Mouse (Mus musculus) gastrocnemius, postnatal 4 days (tissue): ENCODE data around the gene Rps27rt. TPM values are rescaled to one million over a fixed set of nuclear protein-coding genes. Genes with fewer than 3 reads are reported as not detected.
"Not testable (repeated sequence)": the region's sequence is repeated elsewhere in the genome, so short reads cannot be mapped to it uniquely, and the experiment has no call there.

Experiments
- DNase-seq, 2 experiments: peaks; one replicate each; pipeline ENCODE4 v3.0.0; 2021 to 2022; ENCODE audit warnings: low spot score in 2 of 2, mixed read lengths in 2 of 2
- total RNA-seq, 2 experiments: library from RNA; stranded (reverse); gene quantifications; 2 replicates each; pipeline ENCODE4 v1.2.3; 2021

Gene Rps27rt
- total RNA-seq, 2 experiments from 2014 or later = 43.9 to 44.9 TPM

- DNase-seq = no peak
These were observed 3.8 kb upstream of the Rps27rt start for GRCm38 (mm10) chr9:114986361-114986760.

- no peak for DNase-seq
These were observed 3.2 kb upstream of the Rps27rt start for GRCm38 (mm10) chr9:114985741-114986140.

GRCm38 (mm10) chr9:114979969-114980368, 2.6 kb downstream of the Rps27rt start:
- DNase-seq = no peak

GRCm38 (mm10) chr9:114978281-114979111, 4.0 kb downstream of the Rps27rt start, which contains the start of gene Osbpl10:
Gene Osbpl10, plus strand, starts transcription at chr9:114978569.
- DNase-seq = peak; percentile 73 to 87

- DNase-seq = peak in 1 of 2 experiments; percentile 23
These were observed 4.9 kb downstream of the Rps27rt start for GRCm38 (mm10) chr9:114977461-114978280.

GRCm38 (mm10) chr9:114966286-114966685, 16.3 kb downstream of the Rps27rt start:
- DNase-seq = not testable (repeated sequence)

GRCm38 (mm10) chr9:114964093-114964492, 18.4 kb downstream of the Rps27rt start:
- DNase-seq = no peak

GRCm38 (mm10) chr9:114960844-114961243, 21.7 kb downstream of the Rps27rt start:
- no peak for DNase-seq

- no peak for DNase-seq
These were observed 22.3 kb downstream of the Rps27rt start for GRCm38 (mm10) chr9:114960043-114960789.

GRCm38 (mm10) chr9:114956945-114957344, 25.6 kb downstream of the Rps27rt start:
- no peak for DNase-seq

- no peak for DNase-seq
These were observed 27.2 kb downstream of the Rps27rt start for GRCm38 (mm10) chr9:114955340-114955739.

GRCm38 (mm10) chr9:114952866-114953265, 29.7 kb downstream of the Rps27rt start:
- no peak for DNase-seq

- no peak for DNase-seq
These were observed 34.1 kb downstream of the Rps27rt start for GRCm38 (mm10) chr9:114948395-114948794.

GRCm38 (mm10) chr9:114945576-114945975, 37.0 kb downstream of the Rps27rt start:
- no peak for DNase-seq

GRCm38 (mm10) chr9:114944642-114945041, 37.9 kb downstream of the Rps27rt start:
- DNase-seq = no peak

GRCm38 (mm10) chr9:114936687-114937086, 45.9 kb downstream of the Rps27rt start:
- no peak for DNase-seq

GRCm38 (mm10) chr9:114935321-114935720, 47.2 kb downstream of the Rps27rt start:
- DNase-seq = no peak

- no peak for DNase-seq
These were observed 48.3 kb downstream of the Rps27rt start for GRCm38 (mm10) chr9:114934231-114934630.

- peak; percentile 95 to 97 for DNase-seq
These were observed 48.8 kb downstream of the Rps27rt start, which contains the start of gene Gpd1l for GRCm38 (mm10) chr9:114933723-114934171. Gene Gpd1l, minus strand, starts transcription at chr9:114933987.

- peak in 1 of 2 experiments; percentile 33 for DNase-seq
These were observed 49.4 kb downstream of the Rps27rt start for GRCm38 (mm10) chr9:114933037-114933722.
